Mouse (Mus musculus) heart, adult 2 months (tissue): ENCODE data around the gene Vmn1r183. TPM values are rescaled to one million over a fixed set of nuclear protein-coding genes. Genes with fewer than 3 reads are reported as not detected.

Source experiments
- DNase-seq, 2 experiments: peaks; one replicate each; pipeline ENCODE4 v3.0.0; 2021
- H3K27ac ChIP-seq: fragments of 200-600 bp; 2 replicates; pipeline ENCODE4 v1.8.1; 2022
- H3K27me3 ChIP-seq: fragments of 200-500 bp; 2 replicates; pipeline ENCODE4 v1.6.1; 2012; ENCODE audit warnings: mild to moderate bottlenecking, low read length, inconsistent platforms, mixed read lengths; ENCODE audit not compliant: control insufficient read depth, insufficient read depth
- H3K36me3 ChIP-seq: fragments of 200-500 bp; 2 replicates; pipeline ENCODE4 v1.6.1; 2012; ENCODE audit warnings: low read length, inconsistent platforms; ENCODE audit not compliant: control insufficient read depth, insufficient read depth
- H3K4me1 ChIP-seq: fragments of 200-500 bp; 2 replicates; pipeline ENCODE4 v1.6.1; 2011; ENCODE audit warnings: low read length; ENCODE audit not compliant: control insufficient read depth, insufficient read depth
- H3K4me3 ChIP-seq: fragments of 200-600 bp; 2 replicates; pipeline ENCODE4 v1.8.1; 2022
- H3K79me2 ChIP-seq: fragments of 200-500 bp; replicated peaks from 2 replicates; pipeline ENCODE4 v1.6.1; 2012; ENCODE audit warnings: mild to moderate bottlenecking, inconsistent platforms, low read length, moderate library complexity, mixed read lengths; ENCODE audit not compliant: control insufficient read depth, insufficient read depth
- H3K9ac ChIP-seq: fragments of 200-500 bp; 2 replicates; pipeline ENCODE4 v1.6.1; 2012; ENCODE audit warnings: low read depth, mild to moderate bottlenecking, control low read depth, inconsistent platforms, low read length, mixed read lengths
- CTCF ChIP-seq: fragments of 200-600 bp; IDR thresholded peaks from 2 replicates; pipeline ENCODE4 v1.8.1; 2022; ENCODE audit warnings: antibody characterized with exemption, mild to moderate bottlenecking, moderate library complexity
- EP300 ChIP-seq: fragments of 200-500 bp; IDR thresholded peaks from 2 replicates; pipeline ENCODE4 v1.6.1; 2011; ENCODE audit warnings: low read depth, low read length, control low read depth; ENCODE audit not compliant: insufficient read depth
- POLR2A ChIP-seq: fragments of 200-500 bp; IDR thresholded peaks from 2 replicates; pipeline ENCODE4 v1.6.1; 2011; ENCODE audit warnings: mild to moderate bottlenecking, low read depth, low read length, control low read depth; ENCODE audit not compliant: insufficient read depth
- WGBS: fragments of 180-500 bp; shearing (Covaris S2); methylation state at CpG from one replicate; pipeline ENCODE4 v1.1.7; 2018; 5-methylcytosine and 5-hydroxymethylcytosine counted together
- intact Hi-C: fragments of 180-260 bp; cut with DNase I; formaldehyde crosslinking; loops from one replicate; pipeline ENCODE4 v1.15.1; 2025
- polyA plus RNA-seq: library from polyadenylated mRNA; depleted of rRNA; stranded (reverse); fragments of >200 nt; gene quantifications from 2 replicates; pipeline ENCODE4 v1.2.3, GENCODE M21; 2012
- total RNA-seq, 2 experiments: library from RNA; stranded (reverse); gene quantifications; 2 replicates each; pipeline ENCODE4 v1.2.3; 2021

Vmn1r183 gene
- total and polyA plus RNA-seq, 3 experiments = not detected

DNA sequence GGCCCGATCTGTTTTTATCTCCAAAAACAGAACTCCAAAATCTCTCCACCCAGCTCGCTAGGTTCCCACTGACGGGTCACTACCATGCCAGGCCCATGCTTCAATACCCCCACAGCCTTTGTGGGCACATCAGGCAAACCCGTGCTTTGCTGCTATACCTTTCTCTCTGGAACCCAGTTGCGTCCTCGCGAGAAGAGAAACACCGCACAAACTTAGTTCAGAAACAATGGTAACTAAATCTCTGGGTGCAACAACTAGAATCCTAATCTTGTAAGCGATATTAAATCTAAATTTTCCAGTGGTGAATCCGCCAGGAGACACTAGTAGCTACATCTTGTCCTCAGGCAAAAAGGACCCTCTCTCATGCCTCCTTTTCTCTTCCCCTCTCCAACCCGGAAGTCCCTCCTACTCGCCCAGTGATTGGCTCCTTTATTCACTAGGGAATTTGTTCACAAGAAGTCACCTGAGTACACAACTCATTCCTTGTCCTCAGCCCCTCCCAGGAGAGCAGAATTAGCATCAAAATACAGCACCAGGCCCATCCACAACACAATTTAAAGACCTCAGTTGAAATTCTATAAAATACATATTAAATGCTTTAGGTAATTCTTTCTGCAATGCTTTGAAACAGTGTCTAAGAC, 34.6 kb downstream of the Vmn1r183 start:
- Histone ChIP-seq H3K4me1 (peaks cover 7% of the 10 kb centered on the region), H3K9ac (no peak overlapping the region), H3K27ac (no peak overlapping the region), H3K27me3 (no peaks in the 10 kb centered on the region), H3K36me3 (no peaks in the 10 kb centered on the region), H3K79me2 (peaks cover 4% of the 10 kb centered on the region; the same call in 1 of the 2 replicates), H3K4me3 (no peak overlapping the region)
- intact Hi-C loops = no loop called here
- WGBS = 95% methylated on average over 12 of the region's 12 CpGs
- no peak for DNase-seq
- TF ChIP-seq POLR2A (no peak), EP300 (no peak), CTCF (no peak)

- Histone ChIP-seq H3K4me3 (no peak overlapping the region), H3K4me1 (no peaks in the 10 kb centered on the region), H3K9ac (no peak overlapping the region), H3K79me2 (no peaks in the 10 kb centered on the region), H3K27ac (no peak overlapping the region), H3K36me3 (no peaks in the 10 kb centered on the region; the same call in 1 of the 2 replicates), H3K27me3 (no peaks in the 10 kb centered on the region)
- TF ChIP-seq POLR2A (no peak), EP300 (no peak), CTCF (no peak)
- DNase-seq = no peak
- intact Hi-C loops = no loop called here
- 91% methylated on average over 9 of the region's 9 CpGs for WGBS
These were observed 51.3 kb downstream of the Vmn1r183 start for GRCm38 (mm10) chr7:24104403-24104802.

GRCm38 (mm10) chr7:24105144-24105703, 52.2 kb downstream of the Vmn1r183 start:
- DNase-seq = no peak
- H3K36me3 ChIP-seq = no peaks in the 10 kb centered on the region; the same call in 1 of the 2 replicates
- H3K27ac ChIP-seq = no peak overlapping the region
- no peaks in the 10 kb centered on the region for H3K4me1 ChIP-seq
- intact Hi-C loops = no loop called here
- 93% methylated on average over 18 of the region's 18 CpGs for WGBS
- H3K9ac ChIP-seq = no peak overlapping the region
- H3K79me2 ChIP-seq = no peaks in the 10 kb centered on the region
- no peaks in the 10 kb centered on the region for H3K27me3 ChIP-seq
- TF ChIP-seq EP300 (no peak), CTCF (no peak), POLR2A (no peak)
- no peak overlapping the region for H3K4me3 ChIP-seq

DNA sequence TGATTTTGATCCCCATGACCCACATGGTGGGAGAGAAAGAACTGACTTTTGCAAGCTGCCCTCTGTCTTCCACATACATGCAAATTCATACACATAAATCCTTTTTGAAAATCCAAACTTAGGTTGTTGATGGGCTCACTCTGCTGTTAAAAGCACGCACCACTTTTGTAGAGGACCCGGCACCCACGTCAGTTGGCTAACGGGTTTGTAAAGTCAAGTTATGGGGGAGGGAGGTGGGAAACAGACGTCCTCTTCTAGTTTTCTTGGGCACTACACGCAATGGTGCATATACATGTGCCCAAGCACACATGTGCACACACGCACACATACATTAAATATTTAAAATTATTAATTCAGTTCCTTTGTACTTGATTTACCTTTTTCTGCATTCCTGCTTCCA, 57.8 kb downstream of the Vmn1r183 start:
- WGBS = 98% methylated on average over 7 of the region's 7 CpGs
- Histone ChIP-seq H3K9ac (no peak overlapping the region), H3K27me3 (no peaks in the 10 kb centered on the region), H3K36me3 (no peaks in the 10 kb centered on the region), H3K79me2 (no peaks in the 10 kb centered on the region), H3K27ac (no peak overlapping the region), H3K4me3 (no peak overlapping the region), H3K4me1 (no peaks in the 10 kb centered on the region; the same call in 1 of the 2 replicates)
- TF ChIP-seq EP300 (no peak), CTCF (no peak), POLR2A (no peak)
- intact Hi-C loops = loop anchor here (1.0 to 5.0 kb wide), 2 partner anchors 29 to 96 kb away; no protein-coding TSS in a partner anchor
- no peak for DNase-seq

- 4% methylated on average over 9 of the region's 9 CpGs for WGBS
- intact Hi-C loops = loop anchor here (1.0 to 5.0 kb wide), 4 partner anchors 23 to 143 kb away; partner anchors contain the start of genes Zfp108 and Zfp235
- DNase-seq = peak in 1 of 2 experiments; percentile 49
These were observed 58.7 kb downstream of the Vmn1r183 start for GRCm38 (mm10) chr7:24111772-24112155.

More at GRCm38 (mm10) chr7:24111772-24112155, 58.7 kb downstream of the Vmn1r183 start:
- H3K27me3 ChIP-seq = no peaks in the 10 kb centered on the region
- peak overlapping the region; percentile 84 for H3K27ac ChIP-seq
- H3K4me1 ChIP-seq = no peaks in the 10 kb centered on the region; the same call in 1 of the 2 replicates
- H3K36me3 ChIP-seq = no peaks in the 10 kb centered on the region
- peak; percentile 9; the same call in 1 of the 2 replicates for TF ChIP-seq POLR2A
- no peak for TF ChIP-seq EP300
- peak overlapping the region; percentile 84 for H3K9ac ChIP-seq
- H3K4me3 ChIP-seq = peak overlapping the region; percentile 89
- no peaks in the 10 kb centered on the region for H3K79me2 ChIP-seq
